Mouse (Mus musculus): Measurements from ENCODE around the gene Magi1. TPM values are rescaled to one million over a fixed set of nuclear protein-coding genes. Genes with fewer than 3 reads are reported as not detected.

Magi1 gene
- total RNA-seq, 2 experiments from 2014 or later, result 0.28 to 0.57 TPM

- ATAC-seq (replicated peaks; ENCODE audit: low FRiP score, low TSS enrichment, poor library complexity, severe bottlenecking), result no peak
These were observed 556.8 kb downstream of the Magi1 start for GRCm38 (mm10) chr6:93726829-93727455.

GRCm38 (mm10) chr6:93726121-93726520 lies 557.6 kb downstream of the Magi1 start:
- ATAC-seq (replicated peaks; ENCODE audit: low FRiP score, low TSS enrichment, poor library complexity, severe bottlenecking), result no peak

GRCm38 (mm10) chr6:93724749-93725148 lies 559.0 kb downstream of the Magi1 start:
- ATAC-seq (replicated peaks; ENCODE audit: low FRiP score, low TSS enrichment, poor library complexity, severe bottlenecking), result no peak

- ATAC-seq (replicated peaks; ENCODE audit: low FRiP score, low TSS enrichment, poor library complexity, severe bottlenecking), result no peak
These were observed 560.5 kb downstream of the Magi1 start for GRCm38 (mm10) chr6:93723226-93723625.

- no peak for ATAC-seq (replicated peaks; ENCODE audit: low FRiP score, low TSS enrichment, poor library complexity, severe bottlenecking)
These were observed 564.2 kb downstream of the Magi1 start for GRCm38 (mm10) chr6:93719532-93719931.

- no peak for ATAC-seq (replicated peaks; ENCODE audit: low FRiP score, low TSS enrichment, poor library complexity, severe bottlenecking)
These were observed 565.3 kb downstream of the Magi1 start for GRCm38 (mm10) chr6:93718385-93718784.

- no peak for ATAC-seq (replicated peaks; ENCODE audit: low FRiP score, low TSS enrichment, poor library complexity, severe bottlenecking)
These were observed 565.8 kb downstream of the Magi1 start for GRCm38 (mm10) chr6:93717826-93718375.

- no peak for ATAC-seq (replicated peaks; ENCODE audit: low FRiP score, low TSS enrichment, poor library complexity, severe bottlenecking)
These were observed 566.8 kb downstream of the Magi1 start for GRCm38 (mm10) chr6:93716686-93717625.

- ATAC-seq (replicated peaks; ENCODE audit: low FRiP score, low TSS enrichment, poor library complexity, severe bottlenecking), result no peak
These were observed 568.2 kb downstream of the Magi1 start for GRCm38 (mm10) chr6:93715181-93716180.

GRCm38 (mm10) chr6:93704350-93704749 lies 579.4 kb downstream of the Magi1 start:
- ATAC-seq (replicated peaks; ENCODE audit: low FRiP score, low TSS enrichment, poor library complexity, severe bottlenecking), result no peak

GRCm38 (mm10) chr6:93699436-93699835 lies 584.3 kb downstream of the Magi1 start:
- ATAC-seq (replicated peaks; ENCODE audit: low FRiP score, low TSS enrichment, poor library complexity, severe bottlenecking), result no peak

- no peak for ATAC-seq (replicated peaks; ENCODE audit: low FRiP score, low TSS enrichment, poor library complexity, severe bottlenecking)
These were observed 585.8 kb downstream of the Magi1 start for GRCm38 (mm10) chr6:93697956-93698355.

GRCm38 (mm10) chr6:93678766-93679165 lies 605.0 kb downstream of the Magi1 start:
- ATAC-seq (replicated peaks; ENCODE audit: low FRiP score, low TSS enrichment, poor library complexity, severe bottlenecking), result no peak

- ATAC-seq (replicated peaks; ENCODE audit: low FRiP score, low TSS enrichment, poor library complexity, severe bottlenecking), result no peak
These were observed 617.0 kb downstream of the Magi1 start for GRCm38 (mm10) chr6:93666731-93667130.

GRCm38 (mm10) chr6:93665056-93665805 lies 618.5 kb downstream of the Magi1 start:
- ATAC-seq (replicated peaks; ENCODE audit: low FRiP score, low TSS enrichment, poor library complexity, severe bottlenecking), result no peak

- no peak for ATAC-seq (replicated peaks; ENCODE audit: low FRiP score, low TSS enrichment, poor library complexity, severe bottlenecking)
These were observed 622.6 kb downstream of the Magi1 start for GRCm38 (mm10) chr6:93661139-93661538.

- ATAC-seq (replicated peaks; ENCODE audit: low FRiP score, low TSS enrichment, poor library complexity, severe bottlenecking), result no peak
These were observed 624.2 kb downstream of the Magi1 start for GRCm38 (mm10) chr6:93659534-93659933.

GRCm38 (mm10) chr6:93657187-93657974 lies 626.3 kb downstream of the Magi1 start:
- no peak; the same call in 1 of the 2 replicates for ATAC-seq (replicated peaks; ENCODE audit: low FRiP score, low TSS enrichment, poor library complexity, severe bottlenecking)

Measured in megakaryocyte-erythroid progenitor cell, adult 5-6 weeks (primary cell).